Mouse (Mus musculus): ENCODE measurements around the gene Prcd.
"Not testable (repeated sequence)": the region's sequence is repeated elsewhere in the genome, so short reads cannot be mapped to it uniquely, and the experiment has no call there.

Prcd gene

DNA sequence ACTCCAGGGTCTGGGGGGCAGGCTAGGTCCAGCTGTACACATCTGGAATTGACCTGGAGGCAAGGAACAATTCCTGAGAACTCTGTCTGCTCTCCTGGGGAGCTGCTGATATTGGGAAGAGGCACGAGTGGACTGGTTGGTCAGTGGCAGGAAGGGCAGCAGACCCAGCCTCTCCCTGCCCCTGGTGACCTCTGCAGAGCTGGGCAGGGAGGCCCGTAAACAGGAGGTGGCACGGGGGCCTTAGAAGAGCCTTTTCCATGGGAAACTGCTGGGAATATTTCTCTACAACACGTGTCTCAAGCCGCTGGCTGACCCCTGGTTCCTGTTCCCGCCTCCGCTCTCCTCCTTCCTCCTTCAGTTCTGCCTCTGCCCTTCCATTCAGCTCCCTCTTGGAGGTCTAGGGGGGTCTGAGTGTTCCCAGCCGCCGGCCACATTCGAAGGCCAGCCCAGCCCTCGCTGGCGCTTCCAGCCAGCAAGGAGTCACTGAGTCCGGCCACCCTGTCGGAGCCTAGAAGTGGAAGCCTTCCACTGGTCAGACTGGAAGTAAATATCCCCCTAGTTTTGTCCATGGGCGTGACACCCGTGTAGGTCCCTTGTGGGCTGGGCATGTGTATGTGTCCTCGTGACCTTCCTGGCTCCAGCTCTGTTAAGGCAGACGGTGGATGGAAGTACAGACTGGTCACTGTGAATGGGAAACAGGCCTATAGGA lies 5.0 kb upstream of the Prcd start:
- DNase-seq (ENCODE audit: low read depth, low spot score): no peak

DNA sequence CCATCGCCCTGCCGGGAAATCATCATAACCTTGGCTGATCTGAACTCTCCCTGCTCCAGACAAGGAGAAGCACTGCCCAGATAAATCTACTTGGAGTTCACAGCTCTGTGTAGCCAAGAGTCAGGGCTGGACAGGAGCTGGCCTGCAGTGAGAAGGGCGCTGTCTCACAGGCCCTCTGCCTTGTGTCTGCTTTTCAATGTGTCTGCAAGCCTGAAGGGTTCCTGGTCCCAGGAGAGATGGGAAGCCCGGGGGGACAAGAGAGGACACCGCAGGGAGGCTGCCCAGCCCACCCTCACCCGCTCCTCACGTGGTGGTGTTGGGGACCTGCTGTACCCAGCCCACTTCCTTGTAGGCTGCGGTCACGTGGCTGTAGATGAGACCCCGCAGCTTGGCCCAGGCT lies 4.4 kb upstream of the Prcd start:
- no peak for DNase-seq (ENCODE audit: low read depth, low spot score)

DNA sequence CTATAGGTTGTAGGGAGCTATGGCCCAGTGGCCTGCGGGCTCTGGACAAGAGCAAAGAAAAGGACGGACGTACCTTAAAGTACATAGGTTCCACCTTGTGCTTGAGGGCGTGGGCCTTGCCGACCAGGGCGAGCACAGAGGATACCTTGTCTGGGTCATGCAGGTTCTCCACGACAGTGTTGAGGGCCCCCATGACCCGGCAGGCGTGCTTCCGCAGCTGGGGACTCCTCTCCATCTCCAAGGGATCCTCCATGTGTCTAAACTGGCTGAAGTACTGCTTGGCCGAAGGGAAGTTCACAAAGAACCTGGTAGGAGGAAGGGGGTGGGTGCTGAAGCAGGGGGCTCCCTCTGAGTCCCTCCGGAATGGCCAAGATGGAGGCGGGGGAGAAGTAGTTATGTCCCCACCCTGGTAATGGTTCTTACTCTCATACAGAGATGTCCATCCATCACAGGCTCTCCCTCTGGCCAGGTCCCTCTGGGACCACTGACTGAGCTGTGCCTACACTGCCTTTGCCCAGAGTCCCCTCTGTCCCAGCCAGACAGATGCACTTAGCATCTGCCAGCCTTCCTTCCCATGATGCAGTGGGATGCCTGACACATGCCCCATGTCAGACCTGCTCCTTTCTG lies 3.5 kb upstream of the Prcd start:
- no peak for DNase-seq (ENCODE audit: low read depth, low spot score)

DNA sequence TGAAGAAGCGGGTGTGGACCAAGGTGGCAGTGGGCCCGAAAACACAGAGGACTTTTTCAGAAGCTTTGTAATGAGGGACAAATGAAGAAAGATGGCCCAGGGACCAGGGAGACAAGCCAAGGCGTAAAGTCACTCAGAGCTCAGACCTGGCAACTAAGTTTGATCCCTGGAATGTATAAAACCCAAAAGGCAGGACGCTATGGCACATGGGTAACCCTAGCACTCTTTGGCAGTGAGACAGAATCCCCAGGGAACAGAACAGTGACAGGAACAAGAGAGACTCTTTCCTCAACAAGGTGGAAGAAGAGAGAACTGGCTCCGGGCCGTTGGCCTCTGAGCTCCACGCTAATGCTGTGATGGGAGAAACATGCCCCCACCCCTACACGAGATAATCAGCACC lies 2.5 kb upstream of the Prcd start:
- no peak for DNase-seq (ENCODE audit: low read depth, low spot score)

DNA sequence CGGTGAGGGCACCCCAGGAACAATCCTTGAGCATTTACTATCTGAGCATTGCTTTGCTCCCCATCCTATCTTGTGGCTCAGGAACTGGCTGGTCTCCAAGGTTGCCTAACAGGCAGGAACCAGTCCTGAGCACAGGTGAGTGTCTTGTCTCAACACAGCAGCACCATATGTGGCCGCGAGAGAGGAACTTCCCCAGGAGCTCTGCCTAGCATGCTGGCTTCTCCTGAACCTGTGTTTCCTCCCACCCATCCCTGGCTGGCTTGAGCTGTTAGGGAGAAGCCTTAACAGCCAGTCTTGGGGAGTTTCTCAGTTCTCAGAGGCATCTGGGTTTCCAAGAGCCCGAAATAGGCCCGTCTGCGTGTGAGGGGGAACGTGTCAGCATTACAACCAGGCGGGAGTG lies 2.0 kb upstream of the Prcd start:
- no peak for DNase-seq (ENCODE audit: low read depth, low spot score)

DNA sequence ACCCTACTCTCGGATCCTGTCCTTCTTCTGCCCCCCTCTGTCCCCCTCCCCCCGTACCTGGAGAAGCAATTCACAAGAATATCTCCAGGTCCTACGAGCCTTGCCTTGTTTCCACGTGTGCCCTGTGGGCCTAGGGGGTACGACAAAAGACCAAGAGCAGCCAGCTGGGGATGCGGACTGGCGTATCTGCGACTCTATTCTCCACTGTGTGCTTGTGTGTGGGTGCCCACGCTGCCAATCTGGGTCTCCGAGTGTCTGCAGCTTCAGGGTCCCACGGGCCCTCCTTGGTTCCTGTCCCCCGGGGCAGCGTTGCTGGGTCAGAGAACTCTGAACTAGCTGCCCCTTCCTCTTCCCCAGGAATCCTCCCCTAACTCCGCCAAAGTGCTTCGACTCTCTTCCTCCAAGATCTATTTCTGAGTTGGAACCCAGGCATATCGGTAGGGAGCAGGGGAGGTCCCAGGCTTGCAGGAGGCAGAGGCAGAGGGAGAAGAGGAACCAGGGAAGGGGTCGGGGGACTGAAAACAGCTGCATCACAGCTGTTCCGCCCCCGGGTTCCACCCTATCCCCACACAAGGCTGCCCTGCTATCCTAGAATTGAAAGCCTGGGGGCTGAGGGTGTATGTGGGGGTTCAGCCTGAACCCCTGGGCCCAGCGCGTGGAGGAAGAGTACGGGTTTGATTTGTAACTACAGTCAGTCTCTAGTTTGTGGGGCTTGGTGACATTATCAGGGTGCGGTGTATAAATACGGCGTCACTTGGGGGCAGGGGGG lies 820 bp upstream of the Prcd start:
- DNase-seq (ENCODE audit: low read depth, low spot score): no peak

DNA sequence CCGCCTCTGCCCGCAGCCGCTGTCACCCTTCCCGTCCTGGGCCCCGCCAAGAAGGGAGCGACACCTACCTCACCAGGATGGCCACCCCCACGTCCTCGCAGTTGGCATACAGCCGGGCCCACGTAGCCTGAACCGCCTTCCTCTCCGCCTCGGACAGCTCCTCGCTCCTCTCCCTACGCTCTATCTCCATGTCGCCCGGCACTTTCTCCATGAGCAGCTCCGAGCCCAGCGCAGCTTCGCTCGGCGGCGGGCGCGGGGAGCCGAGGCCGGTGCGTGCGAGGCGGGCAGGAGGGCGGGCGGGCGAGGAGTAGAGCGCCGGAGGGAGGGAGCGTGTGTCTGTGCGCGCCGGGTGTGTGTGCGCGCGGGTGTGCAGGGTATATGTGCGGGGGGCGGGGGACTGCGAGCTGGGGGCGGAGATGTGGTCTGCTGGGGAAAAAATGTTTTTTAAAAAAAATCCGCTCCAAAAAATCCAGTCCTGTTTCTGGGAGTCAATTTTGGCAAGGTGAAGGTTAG lies 431 bp downstream of the Prcd start:
- DNase-seq (ENCODE audit: low read depth, low spot score): no peak

DNA sequence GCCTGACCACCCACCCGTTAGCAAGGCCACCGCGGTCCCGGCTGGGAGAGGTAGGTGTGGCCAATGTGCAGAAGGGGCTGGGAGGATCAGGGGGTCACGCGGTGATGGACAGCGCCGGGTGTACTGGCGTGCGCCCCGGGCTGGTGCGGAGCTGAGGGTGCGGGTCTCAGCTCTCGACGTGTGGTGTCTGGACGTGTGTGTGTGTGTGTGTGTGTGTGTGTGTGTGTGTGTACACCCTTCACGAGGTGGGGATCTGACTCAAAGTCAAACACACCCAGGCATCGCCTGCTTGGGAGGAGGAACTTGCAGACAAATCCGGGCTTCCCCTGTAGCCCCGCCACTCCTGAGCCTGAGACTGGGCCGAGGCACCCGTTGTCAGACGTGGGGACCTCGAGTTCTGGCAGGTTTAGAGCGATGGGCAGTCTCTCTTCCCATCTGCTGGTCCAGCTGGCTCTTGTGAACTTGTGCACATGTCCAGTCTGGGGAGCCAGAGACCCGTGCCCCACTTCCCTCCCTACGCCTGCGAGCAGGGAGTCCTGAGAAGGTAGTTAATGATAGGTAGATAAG lies 1.0 kb downstream of the Prcd start, which contains the start of gene Cygb:
Gene Cygb (minus strand): TSS at position 59 of the 567 bp plus-strand sequence.
- no peak for DNase-seq (ENCODE audit: low read depth, low spot score)

DNA sequence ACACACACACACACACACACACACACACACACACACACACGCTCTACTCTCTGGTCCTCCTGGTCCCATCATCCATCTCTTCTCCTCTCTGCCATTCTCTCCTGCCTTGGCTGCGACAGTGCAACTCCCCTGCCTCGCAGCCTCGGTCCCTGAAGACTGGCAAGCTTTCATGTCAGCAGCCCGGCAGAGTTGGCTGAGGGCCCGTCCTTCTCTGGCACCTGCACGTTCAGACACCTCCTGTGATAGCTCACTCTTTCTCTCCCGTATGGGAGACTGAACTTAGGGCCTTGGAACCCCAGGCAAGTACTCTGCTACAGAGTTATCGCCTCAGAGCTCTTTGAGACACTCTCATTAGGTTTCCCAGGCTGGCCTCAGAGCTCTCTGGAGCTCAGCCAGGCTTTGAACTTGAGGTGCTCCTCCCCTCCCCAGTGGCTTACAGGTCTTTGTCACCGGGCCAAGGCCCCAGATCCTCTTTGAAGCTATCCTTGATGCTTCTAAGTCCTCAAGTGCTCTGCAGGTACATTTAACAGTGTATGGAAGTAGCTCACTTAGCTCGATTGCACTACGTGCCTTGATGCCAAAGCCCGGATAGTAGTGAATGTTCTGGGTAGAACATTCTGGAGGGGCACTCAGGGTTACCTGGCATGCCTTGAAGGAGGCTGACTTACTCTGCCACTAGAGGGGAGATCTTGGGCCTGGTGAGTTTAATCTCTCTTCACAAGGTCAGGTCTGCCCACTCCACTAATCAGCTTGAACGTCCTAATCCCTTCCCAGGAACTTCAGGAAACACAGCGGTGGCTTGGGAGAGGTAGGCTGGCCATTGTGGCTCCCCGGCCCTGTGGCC lies 3.2 kb downstream of the Prcd start:
- no peak for DNase-seq (ENCODE audit: low read depth, low spot score)

DNA sequence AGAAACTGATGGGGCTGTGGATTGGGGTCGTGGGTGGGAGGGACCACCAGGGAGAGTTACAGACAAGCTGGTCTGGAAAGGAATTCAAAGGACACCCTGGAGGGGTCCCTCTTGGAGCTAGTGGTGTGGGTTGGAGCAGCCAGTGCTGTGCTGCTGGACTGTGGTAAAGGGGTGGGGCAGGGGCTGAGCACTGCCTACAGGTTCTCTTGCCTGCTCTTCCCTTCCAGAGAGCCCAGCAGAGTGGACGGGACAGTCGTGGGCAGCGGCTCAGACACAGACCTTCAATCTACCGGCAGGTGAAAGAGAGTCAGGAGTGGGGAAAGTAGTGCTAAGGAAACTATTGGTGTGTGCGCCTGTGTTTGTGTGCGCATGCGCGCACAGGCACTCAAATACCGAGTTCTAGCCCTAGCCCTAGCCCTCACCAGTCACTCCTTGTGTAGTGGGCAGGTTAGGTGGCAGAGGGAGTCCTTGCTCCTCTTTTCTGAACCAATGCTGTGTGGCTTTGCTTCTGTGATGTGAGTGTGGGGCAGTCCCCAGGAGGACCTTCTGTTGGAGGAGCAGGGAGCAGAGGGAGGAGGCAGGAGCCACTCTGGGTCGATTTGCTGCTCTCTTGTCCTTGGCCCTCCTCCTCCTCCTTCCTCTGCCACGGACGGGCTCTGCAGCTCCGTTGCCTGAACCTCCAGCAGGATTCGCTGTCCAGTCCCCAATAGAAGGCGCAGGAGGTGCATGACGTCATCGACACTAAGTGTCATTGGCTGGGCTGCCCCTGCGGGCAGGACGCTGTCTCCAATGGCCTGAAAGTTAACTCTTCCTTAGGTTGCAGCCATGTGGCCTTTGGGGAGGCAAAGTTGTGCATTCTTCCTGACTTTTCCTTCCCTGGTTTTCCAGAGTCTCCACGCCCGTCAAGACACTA lies 4.2 kb downstream of the Prcd start:
- peak; percentile 97 for DNase-seq (ENCODE audit: low read depth, low spot score)

DNA sequence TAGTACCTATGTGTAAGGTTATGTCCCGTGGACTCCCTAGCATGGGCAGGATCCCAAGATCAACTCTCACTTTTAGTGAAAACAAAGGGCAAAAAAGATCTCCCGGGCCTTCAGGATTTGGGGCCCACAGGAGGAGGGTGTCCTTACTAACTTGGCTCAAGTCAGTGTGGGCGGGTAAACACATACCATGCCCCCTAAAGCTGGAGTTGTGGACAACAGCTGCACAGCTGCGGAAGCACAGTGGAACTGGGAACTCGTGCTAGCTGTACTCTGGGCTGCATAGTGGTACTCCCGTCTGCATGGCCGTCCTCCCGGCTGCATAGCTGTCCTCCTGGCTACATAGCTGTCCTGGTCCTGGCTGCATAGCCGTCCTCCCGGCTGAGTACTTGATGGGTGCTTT lies 4.9 kb downstream of the Prcd start:
- DNase-seq (ENCODE audit: low read depth, low spot score): no peak

DNA sequence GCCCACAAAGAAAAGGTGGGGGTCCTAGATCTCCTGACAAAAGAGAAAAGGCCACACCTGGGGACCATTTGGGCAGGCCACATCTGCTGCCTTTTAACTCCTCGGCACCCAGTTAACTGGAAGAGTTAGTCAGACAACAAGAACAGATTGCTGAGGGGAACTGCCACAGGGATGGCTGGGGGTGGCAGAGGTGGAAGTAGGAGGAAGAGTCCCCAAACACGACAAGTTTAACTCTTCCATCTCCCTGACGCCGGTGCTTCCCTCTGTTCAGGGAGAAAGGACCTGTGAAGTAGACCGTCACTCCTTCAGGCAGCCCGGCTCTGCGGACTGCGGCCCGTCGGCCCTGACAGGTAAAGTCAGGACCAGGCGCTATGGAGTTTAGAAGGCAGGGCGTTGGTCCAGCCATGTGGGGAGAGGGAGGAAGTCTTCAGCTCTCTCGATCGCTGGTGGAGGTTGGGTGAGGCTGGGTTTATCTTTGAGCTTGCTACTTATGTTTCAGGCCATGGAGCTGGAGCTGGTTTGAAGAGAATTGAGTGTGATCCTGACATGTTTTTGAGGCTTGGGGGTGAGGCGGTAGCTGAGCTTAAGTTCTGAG lies 5.8 kb downstream of the Prcd start:
- no peak for DNase-seq (ENCODE audit: low read depth, low spot score)

DNA sequence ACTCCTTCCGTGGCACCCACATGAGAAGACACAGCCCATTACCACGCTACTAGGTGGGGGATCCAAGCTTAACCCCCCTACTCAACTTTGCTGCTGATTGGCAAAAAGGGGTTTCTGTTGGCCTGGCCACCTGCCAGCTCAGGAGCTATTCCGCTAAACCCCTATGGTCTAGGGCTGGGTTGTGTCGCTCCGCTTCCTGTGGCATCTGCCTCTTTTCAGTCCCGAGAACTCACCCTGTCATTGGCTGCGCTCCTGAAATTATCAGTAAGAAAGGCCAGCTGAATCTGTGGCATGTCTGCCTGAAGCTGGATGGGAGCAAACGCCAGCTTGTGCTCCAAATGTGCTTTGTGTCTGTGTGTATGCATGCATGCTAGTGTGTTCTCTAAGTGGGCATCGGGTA lies 6.8 kb downstream of the Prcd start:
- no peak for DNase-seq (ENCODE audit: low read depth, low spot score)

DNA sequence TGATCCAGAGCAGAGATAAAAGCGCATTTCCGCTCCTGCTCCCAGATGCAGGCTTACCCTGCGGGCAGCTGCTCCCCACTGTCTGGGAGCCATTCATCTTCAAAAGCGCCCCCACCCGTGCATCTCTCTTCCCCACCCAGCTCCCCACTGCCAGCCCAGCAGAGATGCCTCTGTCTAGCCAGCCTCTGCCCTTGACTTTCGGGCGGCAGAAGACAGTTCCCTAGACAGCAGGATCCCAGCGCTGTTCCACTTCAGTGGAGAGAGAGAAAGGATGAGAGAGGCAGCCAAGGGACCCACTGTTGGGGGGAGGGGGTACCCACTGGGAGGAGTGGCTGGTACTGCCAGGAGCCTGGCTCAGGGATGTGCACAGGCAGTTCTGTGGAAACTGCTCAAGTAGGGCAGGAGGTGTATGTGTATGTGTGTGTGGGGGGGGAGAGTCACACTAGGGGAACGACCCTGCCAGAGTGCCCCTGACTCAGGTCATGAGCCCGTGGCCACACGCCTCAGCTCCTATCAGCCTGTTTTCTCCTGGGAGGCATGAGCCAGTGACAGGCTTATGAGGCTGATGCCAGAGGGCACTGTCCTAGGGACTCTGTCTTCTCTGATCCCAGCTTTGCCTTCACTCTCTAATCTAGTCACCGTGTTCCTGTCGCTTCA lies 8.1 kb downstream of the Prcd start:
- no peak for DNase-seq (ENCODE audit: low read depth, low spot score)

DNA sequence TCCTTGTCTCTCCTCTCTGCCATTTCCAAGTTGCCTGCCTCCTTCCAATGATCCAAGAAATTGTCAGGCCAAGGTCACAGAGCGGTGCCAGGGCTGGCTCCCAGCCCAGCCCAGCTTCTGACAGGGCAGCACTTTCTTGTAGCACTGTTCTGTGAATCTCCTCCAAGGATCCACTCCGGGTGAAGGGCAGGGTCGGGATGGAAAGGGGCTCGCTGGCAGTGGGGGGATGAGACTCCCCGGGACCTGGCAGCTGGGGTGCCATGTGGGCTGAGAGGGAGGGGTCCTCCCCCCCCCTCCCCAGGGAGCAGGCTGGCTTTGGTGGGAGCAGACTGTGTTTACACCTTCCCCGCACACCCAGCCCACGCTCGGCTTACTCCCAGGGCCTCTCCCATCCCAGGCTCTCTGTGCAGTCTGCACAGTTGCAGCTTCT lies 8.6 kb downstream of the Prcd start:
- DNase-seq (ENCODE audit: low read depth, low spot score): no peak

DNA sequence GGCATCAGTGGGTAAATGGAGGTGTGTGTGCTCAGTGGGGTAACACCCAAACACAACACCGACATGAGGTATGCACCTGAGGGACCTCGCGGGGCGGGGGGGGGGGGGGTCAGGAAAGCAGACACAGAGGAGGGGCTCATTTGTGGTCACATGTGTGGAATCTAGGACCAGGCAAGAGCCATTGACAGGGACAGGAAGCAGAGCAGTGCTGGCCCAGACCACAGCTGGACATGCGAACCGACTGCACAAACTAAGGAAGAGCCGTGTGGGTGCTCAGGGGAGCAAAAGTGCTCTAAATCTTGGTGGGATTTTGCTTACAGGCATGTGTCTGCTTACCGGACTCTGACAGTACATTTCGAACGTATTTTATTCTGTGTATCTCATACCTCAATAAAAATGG lies 12.0 kb downstream of the Prcd start:
- no peak for DNase-seq (ENCODE audit: low read depth, low spot score)

DNA sequence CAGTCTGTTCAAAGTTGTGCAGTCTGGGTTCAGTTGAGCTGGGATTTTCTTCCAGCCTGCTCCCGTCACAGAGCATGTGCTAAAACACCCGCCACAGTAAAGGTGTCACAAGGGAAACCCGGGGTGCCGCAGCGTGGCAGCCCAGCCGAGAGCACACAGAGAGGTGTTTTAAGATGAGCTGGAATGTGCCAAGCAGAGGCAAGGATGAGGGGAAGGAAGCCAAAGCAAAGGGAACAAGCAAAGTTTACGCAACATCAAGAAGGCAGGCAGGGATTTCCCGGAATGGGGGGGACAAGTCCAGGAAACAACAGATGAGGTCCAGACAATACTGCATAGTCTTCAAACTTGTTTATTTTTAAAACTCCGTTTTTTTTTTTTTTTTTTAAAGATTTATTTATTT lies 13.2 kb downstream of the Prcd start:
- no peak for DNase-seq (ENCODE audit: low read depth, low spot score)

DNA sequence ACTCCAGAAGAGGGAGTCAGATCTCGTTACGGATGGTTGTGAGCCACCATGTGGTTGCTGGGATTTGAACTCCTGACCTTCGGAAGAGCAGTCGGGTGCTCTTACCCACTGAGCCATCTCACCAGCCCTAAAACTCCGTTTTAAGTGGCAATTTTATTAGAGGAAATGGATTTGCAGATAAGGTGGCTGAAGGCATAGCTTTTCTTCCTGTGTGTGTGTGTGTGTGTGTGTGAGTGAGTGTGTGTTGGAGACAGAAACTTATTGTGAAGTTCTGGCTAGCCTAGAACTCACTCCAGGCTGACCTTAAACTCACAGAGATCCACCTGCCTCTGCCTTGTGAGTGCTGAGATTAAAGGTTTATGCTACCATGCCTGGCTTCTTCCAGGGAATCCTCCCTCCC lies 13.7 kb downstream of the Prcd start:
- not testable (repeated sequence) for DNase-seq (ENCODE audit: low read depth, low spot score)

DNA sequence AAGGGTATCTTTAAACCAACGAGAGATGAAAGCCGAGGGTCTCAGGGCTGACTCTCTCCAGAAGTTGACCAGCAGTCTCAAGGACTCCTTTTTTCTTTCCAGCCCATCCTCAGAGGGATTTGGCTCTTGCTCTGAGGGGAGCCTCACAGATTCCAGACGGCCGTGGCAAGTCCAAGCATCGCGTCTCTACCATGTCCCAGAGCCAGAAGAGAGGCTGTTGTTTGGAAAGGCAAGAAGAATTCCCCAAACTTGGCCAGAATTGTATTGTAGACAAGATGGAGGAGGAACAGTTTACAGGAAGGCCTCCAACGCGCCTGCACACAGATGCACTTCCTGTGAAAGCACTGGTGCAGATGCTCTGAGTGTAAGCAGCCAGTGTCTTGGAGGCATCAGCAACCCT lies 14.6 kb downstream of the Prcd start:
- no peak for DNase-seq (ENCODE audit: low read depth, low spot score)

Data from ZHBTc4 (cell line).